ENCODE assay signal across 27 mouse cellular contexts in genomic region chr5:142406937-142407336, GRCm38 (mm10). TPM values are rescaled to one million over a fixed set of nuclear protein-coding genes. Genes with fewer than 3 reads are reported as not detected.
DNase-seq lines count a peak whose midpoint lies in the region; ATAC-seq and TF ChIP-seq lines count a peak whose summit lies in the region.
"Had no signal": no experiment of that assay in that cellular context is flagged by ENCODE, and none has a peak within 500 bp of the region (broad histone marks: within the 10 kb centered on the region; RNA-seq: fewer than 3 reads in every experiment).

No protein-coding gene starts in this region.

- H3K9me3 ChIP-seq in kidney, embryonic 14.5 days (ENCODE audit: control insufficient read depth, low read length): no peaks in the 10 kb centered on the region
- no peaks in the 10 kb centered on the region for H3K9me3 ChIP-seq in stomach, embryonic 16.5 days (replicated peaks; ENCODE audit: control insufficient read depth, low read length)
- H3K9me3 ChIP-seq in stomach, postnatal 0 days (ENCODE audit: control insufficient read depth, low read length): no peaks in the 10 kb centered on the region
- H3K9me3 ChIP-seq: embryonic facial prominence, embryonic 12.5 days; forebrain, embryonic 12.5 days; forebrain, embryonic 15.5 days; G1E; heart, embryonic 12.5 days; heart, embryonic 15.5 days; hindbrain, embryonic 10.5 days; hindbrain, embryonic 13.5 days had no signal

- no peaks in the 10 kb centered on the region for H3K27me3 ChIP-seq in kidney, embryonic 14.5 days (ENCODE audit: control insufficient read depth, insufficient read depth, low read length)
- H3K27me3 ChIP-seq in stomach, embryonic 16.5 days (ENCODE audit: control insufficient read depth, insufficient read depth, low read length): no peaks in the 10 kb centered on the region
- no peaks in the 10 kb centered on the region for H3K27me3 ChIP-seq in stomach, postnatal 0 days (ENCODE audit: control insufficient read depth, insufficient read depth, low read length)
- H3K27me3 ChIP-seq: CH12.LX; embryonic facial prominence, embryonic 12.5 days; forebrain, embryonic 12.5 days; forebrain, embryonic 15.5 days; heart, embryonic 12.5 days; heart, embryonic 15.5 days; hindbrain, embryonic 13.5 days; Patski had no signal

- 0 out of 2 replicates have a peak overlapping the region, but pooled peaks have one; percentile 2 for H3K9ac ChIP-seq in kidney, embryonic 14.5 days (ENCODE audit: low read depth, low read length)
- H3K9ac ChIP-seq in stomach, embryonic 16.5 days (ENCODE audit: low read length): 0 out of 2 replicates have a peak overlapping the region, but pooled peaks have one; percentile 35
- H3K9ac ChIP-seq in stomach, postnatal 0 days (ENCODE audit: low read length): no peak overlapping the region
- H3K9ac ChIP-seq: embryonic facial prominence, embryonic 12.5 days; forebrain, embryonic 12.5 days; forebrain, embryonic 15.5 days; heart, embryonic 12.5 days; heart, embryonic 15.5 days; hindbrain, embryonic 13.5 days had no signal

- no peak overlapping the region for H3K27ac ChIP-seq in kidney, embryonic 14.5 days (ENCODE audit: low read depth, low read length)
- no peak overlapping the region for H3K27ac ChIP-seq in stomach, embryonic 16.5 days (ENCODE audit: low read length)
- H3K27ac ChIP-seq in stomach, postnatal 0 days (replicated peaks): no peak overlapping the region
- H3K27ac ChIP-seq: embryonic facial prominence, embryonic 12.5 days; forebrain, embryonic 12.5 days; forebrain, embryonic 15.5 days; heart, embryonic 15.5 days; hindbrain, embryonic 10.5 days; hindbrain, embryonic 13.5 days had no signal

- H3K36me3 ChIP-seq in kidney, embryonic 14.5 days (ENCODE audit: control insufficient read depth, insufficient read depth, low read length): peaks cover 9% of the 10 kb centered on the region; the same call in 1 of the 2 replicates
- no peaks in the 10 kb centered on the region for H3K36me3 ChIP-seq in stomach, embryonic 16.5 days (ENCODE audit: control insufficient read depth, insufficient read depth, low read length)
- no peaks in the 10 kb centered on the region for H3K36me3 ChIP-seq in stomach, postnatal 0 days (ENCODE audit: control insufficient read depth, insufficient read depth, low read length)
- H3K36me3 ChIP-seq: forebrain, embryonic 15.5 days; heart, embryonic 15.5 days had no signal

- H3K4me2 ChIP-seq in kidney, embryonic 14.5 days (replicated peaks; ENCODE audit: low read depth, low read length): no peak overlapping the region
- no peak overlapping the region for H3K4me2 ChIP-seq in stomach, embryonic 16.5 days (ENCODE audit: low read depth, low read length)
- no peak overlapping the region for H3K4me2 ChIP-seq in stomach, postnatal 0 days (replicated peaks; ENCODE audit: low read depth)
- H3K4me2 ChIP-seq: embryonic facial prominence, embryonic 12.5 days; forebrain, embryonic 12.5 days; forebrain, embryonic 15.5 days; heart, embryonic 12.5 days; heart, embryonic 15.5 days; hindbrain, embryonic 13.5 days had no signal

- TF ChIP-seq EP300 in stomach, postnatal 0 days (optimal IDR thresholded peaks at IDR 0.05): no peak

- ATAC-seq in kidney, embryonic 14.5 days (ENCODE audit: low FRiP score, low TSS enrichment): no peak
- no peak for ATAC-seq in stomach, embryonic 16.5 days (ENCODE audit: insufficient read depth, low FRiP score)
- ATAC-seq in stomach, postnatal 0 days (ENCODE audit: low FRiP score, low TSS enrichment): no peak
- ATAC-seq: hindbrain, embryonic 16.5 days; Patski had no signal

- peaks cover 51% of the 10 kb centered on the region for H3K4me1 ChIP-seq in kidney, embryonic 14.5 days (ENCODE audit: control insufficient read depth, insufficient read depth, low read length)
- peaks cover 40% of the 10 kb centered on the region for H3K4me1 ChIP-seq in stomach, embryonic 16.5 days (ENCODE audit: control insufficient read depth, insufficient read depth, low read length)
- H3K4me1 ChIP-seq in stomach, postnatal 0 days (replicated peaks; ENCODE audit: control insufficient read depth, insufficient read depth): peaks cover 11% of the 10 kb centered on the region

- no peak for TF ChIP-seq CTCF in stomach, postnatal 0 days (IDR thresholded peaks at IDR 0.05; ENCODE audit: low read depth)

- H3K4me3 ChIP-seq in kidney, embryonic 14.5 days (ENCODE audit: low read length): no peak overlapping the region
- H3K4me3 ChIP-seq in stomach, embryonic 16.5 days (replicated peaks; ENCODE audit: low read length): no peak overlapping the region
- no peak overlapping the region for H3K4me3 ChIP-seq in stomach, postnatal 0 days (ENCODE audit: low read depth, low read length)
- H3K4me3 ChIP-seq: embryonic facial prominence, embryonic 12.5 days; erythroblast, embryonic 14.5 days; forebrain, embryonic 12.5 days; forebrain, embryonic 15.5 days; heart, embryonic 12.5 days; heart, embryonic 15.5 days; hindbrain, embryonic 10.5 days; hindbrain, embryonic 13.5 days had no signal

- WGBS in kidney, embryonic 14.5 days: 54% methylated on average over 11 of the region's 11 CpGs
- 49% methylated on average over 11 of the region's 11 CpGs for WGBS in stomach, embryonic 16.5 days
- 42% methylated on average over 11 of the region's 11 CpGs for WGBS in stomach, postnatal 0 days

- peak; percentile 55 for DNase-seq in adrenal gland, postnatal 14 days
- no peak for DNase-seq in adrenal gland, postnatal 25 days
- DNase-seq in kidney, adult 9 months: no peak
- peak; percentile 40 to 65 for DNase-seq in kidney, postnatal 25 days
- no peak for DNase-seq in kidney, postnatal 14 days
- DNase-seq in stomach, postnatal 0 days (ENCODE audit: low spot score): no peak
- DNase-seq: adrenal gland, postnatal 10 days; cerebellum, adult 11-12 months; cerebellum, adult 8-10 months; cerebellum, postnatal 14 days; gastrocnemius, postnatal 25 days; heart, postnatal 10 days; heart, postnatal 36 days had no signal

RNA-seq across cellular contexts. Expression of gene Foxk1, which starts 5.6 kb away (rescaled TPM):
- 20.2 and 26.4 TPM in 2 replicates for total RNA-seq in adrenal gland, postnatal 14 days (2021)
- 24.2 and 27.3 TPM in 2 replicates for total RNA-seq in adrenal gland, postnatal 25 days (2021)
- polyA plus RNA-seq in kidney, embryonic 14.5 days (2014; fragmentation: Nextera tagmentation; extraction: Ambion mirVana): 4.4 and 6.5 TPM in 2 replicates
- 3.5 and 3.7 TPM in 2 replicates for polyA plus RNA-seq in stomach, embryonic 16.5 days (2015; fragmentation: Nextera tagmentation; extraction: Ambion mirVana)
- 3.5 and 3.8 TPM in 2 replicates for polyA plus RNA-seq in stomach, postnatal 0 days (2015; fragmentation: Nextera tagmentation; extraction: Ambion mirVana)

RNA-seq across cellular contexts. Expression of gene Ap5z1, which starts 56.8 kb away (rescaled TPM):
- total RNA-seq in adrenal gland, postnatal 14 days (2021): 12.5 and 15.7 TPM in 2 replicates
- 17.7 and 28.4 TPM in 2 replicates for total RNA-seq in adrenal gland, postnatal 25 days (2021)
- 7.2 and 10.1 TPM in 2 replicates for polyA plus RNA-seq in kidney, embryonic 14.5 days (2014; fragmentation: Nextera tagmentation; extraction: Ambion mirVana)
- 9.5 and 10.4 TPM in 2 replicates for polyA plus RNA-seq in stomach, embryonic 16.5 days (2015; fragmentation: Nextera tagmentation; extraction: Ambion mirVana)
- polyA plus RNA-seq in stomach, postnatal 0 days (2015; fragmentation: Nextera tagmentation; extraction: Ambion mirVana): 4.2 and 5.0 TPM in 2 replicates

Comparison
In these comparisons a context has a peak if more than half of its experiments do, and no peak if none do; other contexts are left out.
1. DNase-seq: peak in adrenal gland, postnatal 14 days (single experiment) and kidney, postnatal 25 days (2 of 2); none in adrenal gland, postnatal 25 days (single experiment), kidney, adult 9 months (single experiment), kidney, postnatal 14 days (single experiment) and stomach, postnatal 0 days (single experiment).